Mouse (Mus musculus): Measurements from ENCODE around the gene Esd.

Gene Esd

DNA sequence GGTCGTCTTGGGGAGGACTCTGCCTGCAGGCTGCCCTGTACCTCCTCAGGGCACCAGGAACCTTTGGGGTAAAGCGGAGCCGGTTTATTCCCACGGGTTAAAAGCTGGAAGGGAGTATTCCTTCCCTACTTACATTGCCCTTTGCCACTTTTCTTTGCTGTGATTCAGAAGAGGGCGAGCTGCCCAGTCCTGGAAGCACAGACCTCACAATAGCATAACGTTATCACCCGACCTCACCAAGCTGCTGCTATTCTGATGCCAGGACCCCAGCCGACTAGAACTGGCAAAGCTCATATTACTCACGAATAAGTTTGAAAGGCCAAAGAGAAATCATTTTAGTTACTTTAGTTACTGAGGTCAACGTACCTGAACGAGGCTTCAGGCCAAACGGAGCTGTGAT lies 62.8 kb downstream of the Esd start:
- DNase-seq (ENCODE audit: low spot score) = no peak

DNA sequence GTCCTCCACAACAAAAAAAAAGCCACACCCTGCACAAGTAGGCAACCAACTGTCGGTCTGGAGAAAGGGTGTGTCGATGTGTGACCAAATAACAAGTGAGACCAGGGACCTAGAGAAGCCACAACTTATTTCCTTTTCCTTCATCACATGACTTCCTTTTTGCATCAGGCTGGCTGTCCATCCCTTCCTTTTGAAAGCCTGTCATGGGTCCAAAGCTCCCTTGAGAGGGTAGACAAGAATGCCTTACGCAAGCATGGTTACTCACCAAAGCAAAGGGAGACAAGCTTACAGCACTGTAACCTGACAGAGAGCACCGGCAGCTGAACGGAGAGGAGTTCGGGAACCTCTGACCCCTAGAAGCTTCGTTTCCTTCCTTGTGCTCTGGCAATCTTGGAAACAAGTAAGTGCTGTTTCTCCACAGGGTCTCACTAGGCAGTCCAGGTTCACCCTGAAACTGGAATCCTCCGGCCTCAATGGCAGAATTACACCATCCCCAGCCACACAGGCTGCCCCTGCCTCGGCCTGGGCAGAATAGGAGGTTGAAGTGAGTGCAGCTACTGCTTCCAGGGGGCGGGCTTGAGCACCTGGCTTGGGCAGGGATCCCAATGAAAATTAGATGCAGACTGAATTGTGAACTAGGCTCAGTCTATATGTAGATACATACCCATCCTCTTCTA lies 65.4 kb downstream of the Esd start:
- DNase-seq (ENCODE audit: low spot score) = no peak

DNA sequence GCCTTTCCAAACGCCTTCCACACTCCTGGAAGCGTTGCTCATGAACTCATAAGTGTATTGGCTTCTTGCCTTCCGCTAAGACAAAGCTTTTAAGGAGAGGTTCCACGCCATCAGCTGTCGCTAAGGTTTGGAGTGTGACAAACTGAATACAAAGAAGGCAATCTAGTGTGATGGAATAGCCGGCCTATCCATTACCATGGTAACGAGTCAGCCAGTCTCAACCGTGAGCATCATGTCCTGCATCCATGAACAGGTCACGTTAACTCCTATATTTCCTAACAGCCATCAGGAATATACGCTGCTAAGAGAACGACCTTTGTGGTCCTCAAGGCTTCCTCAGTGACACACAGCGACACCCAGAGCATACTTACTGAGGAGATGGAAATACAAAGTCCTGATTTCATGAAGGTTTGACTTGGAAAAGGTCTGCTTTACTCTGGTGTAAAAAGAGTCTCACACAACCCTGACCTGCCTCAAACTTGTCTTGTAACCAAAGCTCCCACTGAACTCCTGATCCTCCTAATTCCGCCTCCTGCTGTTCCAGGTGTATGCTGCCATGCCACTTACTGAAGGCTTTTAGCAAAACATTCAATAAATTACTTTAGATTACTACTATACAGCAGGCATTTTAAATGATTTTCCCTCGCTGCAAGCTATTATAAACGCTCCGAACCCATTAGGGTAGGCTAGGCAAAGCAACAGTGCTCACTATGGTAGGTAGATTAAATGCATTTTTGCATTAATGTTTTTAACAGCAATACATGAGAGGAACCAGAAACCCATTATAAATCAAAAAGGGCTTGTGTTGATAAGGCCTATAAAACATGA lies 66.2 kb downstream of the Esd start:
- DNase-seq (ENCODE audit: low spot score) = no peak

All from layer of hippocampus, adult 9-10 months (tissue).